Mouse (Mus musculus): Measurements from ENCODE around the gene Fgfr2.

- no peak for TF ChIP-seq CHD2 (IDR thresholded peaks at IDR 0.05; ENCODE audit: low read depth, low read length)
- no peak for TF ChIP-seq HCFC1 (IDR thresholded peaks at IDR 0.05; ENCODE audit: borderline replicate concordance, insufficient read depth, low read length)
Measured at GRCm38 (mm10) chr7:131553771-131554175, 1569.4 kb downstream of the Fgfr2 start.
